Comparison of ENCODE assay signal across 11 mouse cellular contexts in genomic region chr3:53289589-53290219, GRCm38 (mm10).
DNase-seq lines count a peak whose midpoint lies in the region; ATAC-seq and TF ChIP-seq lines count a peak whose summit lies in the region.
"Had no signal": no experiment of that assay in that cellular context is flagged by ENCODE, and none has a peak within 500 bp of the region (broad histone marks: within the 10 kb centered on the region; RNA-seq: fewer than 3 reads in every experiment).

No protein-coding gene starts in this region.

- ATAC-seq in hindbrain, embryonic 13.5 days (ENCODE audit: low FRiP score) = no peak
- ATAC-seq in lung, embryonic 14.5 days (ENCODE audit: insufficient read depth) = no peak
- ATAC-seq in kidney, embryonic 16.5 days (ENCODE audit: low FRiP score, low TSS enrichment) = peak; percentile 71; the same call in 1 of the 2 replicates
- ATAC-seq in neural tube, embryonic 14.5 days (ENCODE audit: low read depth) = peak; percentile 84

- H3K36me3 ChIP-seq in hindbrain, embryonic 13.5 days = no peaks in the 10 kb centered on the region
- H3K36me3 ChIP-seq in hindbrain, embryonic 10.5 days = no peaks in the 10 kb centered on the region
- no peaks in the 10 kb centered on the region for H3K36me3 ChIP-seq in lung, embryonic 14.5 days (ENCODE audit: insufficient read depth)
- no peaks in the 10 kb centered on the region for H3K36me3 ChIP-seq in kidney, embryonic 16.5 days (ENCODE audit: insufficient read depth, low read length)
- no peaks in the 10 kb centered on the region for H3K36me3 ChIP-seq in neural tube, embryonic 14.5 days (ENCODE audit: control insufficient read depth, insufficient read depth, low read length)
- H3K36me3 ChIP-seq: embryonic facial prominence, embryonic 10.5 days had no signal

- 70% methylated on average over 14 of the region's 14 CpGs for WGBS in hindbrain, embryonic 13.5 days
- WGBS in hindbrain, embryonic 10.5 days = 88% methylated on average over 14 of the region's 14 CpGs
- WGBS in lung, embryonic 14.5 days = 65% methylated on average over 14 of the region's 14 CpGs
- 37% methylated on average over 14 of the region's 14 CpGs for WGBS in kidney, embryonic 16.5 days
- WGBS in neural tube, embryonic 14.5 days = 34% methylated on average over 14 of the region's 14 CpGs

- peaks cover 9% of the 10 kb centered on the region for H3K4me1 ChIP-seq in hindbrain, embryonic 13.5 days (replicated peaks)
- H3K4me1 ChIP-seq in hindbrain, embryonic 10.5 days (replicated peaks) = peaks cover 2% of the 10 kb centered on the region; the same call in 1 of the 2 replicates
- H3K4me1 ChIP-seq in lung, embryonic 14.5 days (ENCODE audit: insufficient read depth) = no peaks in the 10 kb centered on the region
- H3K4me1 ChIP-seq in kidney, embryonic 16.5 days (ENCODE audit: insufficient read depth, low read length) = peaks cover 30% of the 10 kb centered on the region; the same call in 1 of the 2 replicates
- H3K4me1 ChIP-seq in neural tube, embryonic 14.5 days (ENCODE audit: control insufficient read depth, insufficient read depth, low read length) = no peaks in the 10 kb centered on the region; the same call in none of the 2 replicates

- H3K27me3 ChIP-seq in hindbrain, embryonic 13.5 days = no peaks in the 10 kb centered on the region
- H3K27me3 ChIP-seq in hindbrain, embryonic 10.5 days (ENCODE audit: insufficient read depth, poor library complexity, severe bottlenecking) = no peaks in the 10 kb centered on the region
- H3K27me3 ChIP-seq in lung, embryonic 14.5 days (ENCODE audit: insufficient read depth, low read length) = no peaks in the 10 kb centered on the region
- no peaks in the 10 kb centered on the region for H3K27me3 ChIP-seq in kidney, embryonic 16.5 days (ENCODE audit: insufficient read depth, low read length)
- no peaks in the 10 kb centered on the region for H3K27me3 ChIP-seq in neural tube, embryonic 14.5 days (ENCODE audit: control insufficient read depth, insufficient read depth, low read length)

- no peak overlapping the region for H3K9ac ChIP-seq in hindbrain, embryonic 13.5 days
- H3K9ac ChIP-seq in lung, embryonic 14.5 days = no peak overlapping the region
- H3K9ac ChIP-seq in kidney, embryonic 16.5 days (replicated peaks; ENCODE audit: low read length) = no peak overlapping the region
- no peak overlapping the region for H3K9ac ChIP-seq in neural tube, embryonic 14.5 days (replicated peaks; ENCODE audit: low read depth, low read length)

- TF ChIP-seq CTCF in lung, embryonic 14.5 days (IDR thresholded peaks at IDR 0.05; ENCODE audit: low read depth) = no peak

- H3K27ac ChIP-seq in hindbrain, embryonic 13.5 days = peak overlapping the region; percentile 9; the same call in 1 of the 2 replicates
- H3K27ac ChIP-seq in hindbrain, embryonic 10.5 days = no peak overlapping the region
- H3K27ac ChIP-seq in lung, embryonic 14.5 days (ENCODE audit: low read depth) = no peak overlapping the region
- peak overlapping the region; percentile 70 for H3K27ac ChIP-seq in kidney, embryonic 16.5 days (ENCODE audit: low read length)
- 0 out of 2 replicates have a peak overlapping the region, but pooled peaks have one; percentile 4 for H3K27ac ChIP-seq in neural tube, embryonic 14.5 days (ENCODE audit: low read depth, low read length)
- H3K27ac ChIP-seq: embryonic facial prominence, embryonic 10.5 days had no signal

- no peak overlapping the region for H3K4me2 ChIP-seq in hindbrain, embryonic 13.5 days
- H3K4me2 ChIP-seq in lung, embryonic 14.5 days = no peak overlapping the region
- 0 out of 2 replicates have a peak overlapping the region, but pooled peaks have one; percentile 25 for H3K4me2 ChIP-seq in kidney, embryonic 16.5 days (replicated peaks; ENCODE audit: low read depth, low read length)
- peak overlapping the region; percentile 21; the same call in 1 of the 2 replicates for H3K4me2 ChIP-seq in neural tube, embryonic 14.5 days (ENCODE audit: low read depth, low read length)

- DNase-seq in hindbrain, embryonic 10.5 days (ENCODE audit: low spot score) = no peak
- DNase-seq in lung, embryonic 14.5 days = peak; percentile 24
- DNase-seq in lung, postnatal 14 days = no peak
- no peak for DNase-seq in cerebellum, postnatal 10 days
- no peak for DNase-seq in thymus, postnatal 25 days
- DNase-seq: cerebellum, adult 9-11 months; thymus, adult 2 months had no signal

- H3K9me3 ChIP-seq in hindbrain, embryonic 13.5 days = no peaks in the 10 kb centered on the region
- H3K9me3 ChIP-seq in hindbrain, embryonic 10.5 days = 0 out of 2 replicates have a peak, but pooled peaks cover 3% of the 10 kb centered on the region
- no peaks in the 10 kb centered on the region for H3K9me3 ChIP-seq in lung, embryonic 14.5 days (ENCODE audit: low read depth, low read length)
- H3K9me3 ChIP-seq in kidney, embryonic 16.5 days (ENCODE audit: low read length) = no peaks in the 10 kb centered on the region
- H3K9me3 ChIP-seq in neural tube, embryonic 14.5 days (ENCODE audit: control insufficient read depth, low read length) = no peaks in the 10 kb centered on the region
- H3K9me3 ChIP-seq: embryonic facial prominence, embryonic 10.5 days had no signal

- H3K4me3 ChIP-seq in hindbrain, embryonic 13.5 days = no peak overlapping the region
- H3K4me3 ChIP-seq in hindbrain, embryonic 10.5 days = no peak overlapping the region
- no peak overlapping the region for H3K4me3 ChIP-seq in lung, embryonic 14.5 days (ENCODE audit: low read depth, low read length)
- no peak overlapping the region for H3K4me3 ChIP-seq in kidney, embryonic 16.5 days (ENCODE audit: low read length)
- no peak overlapping the region for H3K4me3 ChIP-seq in neural tube, embryonic 14.5 days (ENCODE audit: low read depth, low read length)
- H3K4me3 ChIP-seq: embryonic facial prominence, embryonic 10.5 days had no signal

Comparison
In these comparisons a context has a peak if more than half of its experiments do, and no peak if none do; other contexts are left out.
1. H3K27ac ChIP-seq: peak in hindbrain, embryonic 13.5 days (single experiment), kidney, embryonic 16.5 days (single experiment) and neural tube, embryonic 14.5 days (single experiment); none in hindbrain, embryonic 10.5 days (single experiment) and lung, embryonic 14.5 days (single experiment).
2. ATAC-seq: peak in kidney, embryonic 16.5 days (single experiment) and neural tube, embryonic 14.5 days (single experiment); none in hindbrain, embryonic 13.5 days (single experiment) and lung, embryonic 14.5 days (single experiment).
3. H3K4me2 ChIP-seq: peak in kidney, embryonic 16.5 days (single experiment) and neural tube, embryonic 14.5 days (single experiment); none in hindbrain, embryonic 13.5 days (single experiment) and lung, embryonic 14.5 days (single experiment).